Mouse (Mus musculus) left cerebral cortex, adult 8-10 months (tissue): Measurements from ENCODE around the gene Gm37240. TPM values are rescaled to one million over a fixed set of nuclear protein-coding genes. Genes with fewer than 3 reads are reported as not detected.

Experiments
- DNase-seq, 2 experiments: peaks; one replicate each; pipeline ENCODE4 v3.0.0; 2022; ENCODE audit warnings: low spot score in 2 of 2
- total RNA-seq, 4 experiments: library from RNA; stranded (reverse); gene quantifications; 2 replicates each; pipeline ENCODE4 v1.2.4; 2022

Gene Gm37240
- total RNA-seq, 4 experiments from 2014 or later, result 0.50 to 4.0 (median 1.1) TPM; not detected in 1

DNA sequence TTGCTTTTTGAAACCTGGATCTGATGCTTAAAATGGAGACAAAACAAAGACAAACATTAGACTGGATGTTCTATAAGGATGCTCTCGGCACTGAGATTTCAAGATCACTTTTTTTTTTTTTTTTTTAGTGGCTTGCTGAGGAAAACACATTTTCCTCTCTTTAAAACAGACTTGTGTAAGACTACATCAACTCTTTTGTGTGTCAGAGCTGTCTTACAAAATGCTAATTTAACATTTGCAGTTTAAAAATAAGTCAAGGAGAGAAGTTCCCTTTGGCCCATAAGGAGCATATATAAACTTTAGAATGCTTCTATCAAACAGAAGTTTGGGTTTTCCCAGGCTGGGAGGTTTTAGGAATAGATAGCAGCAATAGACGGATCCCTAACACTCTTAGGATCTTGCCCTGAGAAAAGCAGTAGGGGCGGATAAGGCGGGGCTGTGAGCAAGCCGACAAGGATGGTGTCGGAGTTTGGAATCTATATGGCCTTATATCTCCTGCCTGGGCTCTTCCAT, 739.2 kb downstream of the Gm37240 start:
- DNase-seq, result no peak

DNA sequence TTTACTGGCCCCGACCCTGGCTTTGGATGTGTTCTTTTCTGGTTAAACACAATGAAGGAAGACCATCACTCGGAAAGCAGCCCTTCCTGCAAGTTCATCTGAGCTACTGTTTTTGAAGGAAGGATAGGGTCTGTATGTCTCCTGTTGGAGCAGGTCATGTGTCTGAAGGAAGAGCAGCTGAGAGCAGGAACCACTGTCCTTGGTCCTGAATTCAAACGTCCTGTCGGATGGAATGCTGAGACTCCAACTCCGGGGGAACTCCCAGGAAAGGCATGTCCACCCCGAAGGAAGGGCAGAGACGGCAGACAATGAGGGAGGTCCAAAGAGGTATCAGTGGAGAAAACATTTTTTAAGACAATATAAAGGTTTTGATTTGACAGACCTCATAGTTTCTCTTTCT, 741.8 kb downstream of the Gm37240 start:
- no peak for DNase-seq

DNA sequence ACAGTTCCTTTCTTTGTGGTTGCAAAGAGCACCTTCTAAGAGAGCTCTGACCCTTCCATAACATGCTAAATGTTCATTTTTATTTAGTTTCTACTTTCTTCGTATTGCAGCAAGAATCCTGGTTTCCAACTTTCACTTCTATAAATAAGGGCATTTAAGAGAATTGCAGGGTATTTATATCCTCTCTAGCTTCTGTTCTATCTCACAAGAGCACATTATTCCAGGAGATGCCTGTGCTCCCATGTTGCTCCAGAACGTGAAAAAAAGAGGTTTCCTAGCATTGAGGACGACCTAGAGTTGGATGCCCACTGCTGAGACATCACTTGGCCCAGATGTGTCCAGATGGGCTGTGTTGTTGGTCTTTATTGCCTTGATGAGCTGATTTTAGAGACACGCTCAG, 742.2 kb downstream of the Gm37240 start:
- no peak for DNase-seq

DNA sequence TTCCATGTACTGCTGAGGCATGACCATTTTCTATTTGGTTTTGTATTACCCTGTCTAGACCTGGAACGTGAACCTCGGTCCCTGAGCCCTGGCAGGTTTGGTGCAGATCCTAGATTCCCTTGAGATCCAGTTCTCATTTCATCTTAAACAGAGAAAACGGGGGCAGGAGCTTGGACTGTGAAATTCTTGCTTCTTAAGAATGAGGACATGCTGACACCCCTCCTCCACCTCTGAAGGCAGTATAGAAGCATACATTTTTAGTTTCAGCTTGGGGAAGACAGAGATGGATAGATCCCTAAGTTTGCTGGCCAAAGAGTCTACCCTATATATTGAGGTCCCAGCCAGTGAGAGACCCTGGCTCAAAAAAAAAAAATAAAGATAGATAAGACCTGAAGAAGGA, 742.9 kb downstream of the Gm37240 start:
- peak in 1 of 2 experiments; percentile 52 for DNase-seq

DNA sequence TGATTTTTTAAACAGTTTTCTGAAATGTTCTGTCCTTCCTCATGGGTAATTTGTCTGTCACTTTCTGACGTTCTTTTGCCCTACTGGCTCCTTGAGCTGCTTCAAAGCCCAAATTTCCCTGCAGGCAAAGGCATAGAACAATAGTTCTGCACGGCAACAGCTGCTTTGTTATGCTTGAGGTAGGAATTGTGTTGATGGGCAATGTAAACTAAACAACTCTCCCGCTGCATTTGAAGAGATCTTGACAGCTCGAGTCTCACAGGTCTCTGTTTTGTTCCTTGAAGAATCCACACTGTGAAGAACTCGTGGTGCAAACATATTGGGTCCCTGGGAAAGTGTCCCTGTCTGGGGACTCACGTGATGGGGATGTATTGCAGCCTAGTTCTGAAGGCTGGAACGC, 746.8 kb downstream of the Gm37240 start:
- DNase-seq, result no peak

DNA sequence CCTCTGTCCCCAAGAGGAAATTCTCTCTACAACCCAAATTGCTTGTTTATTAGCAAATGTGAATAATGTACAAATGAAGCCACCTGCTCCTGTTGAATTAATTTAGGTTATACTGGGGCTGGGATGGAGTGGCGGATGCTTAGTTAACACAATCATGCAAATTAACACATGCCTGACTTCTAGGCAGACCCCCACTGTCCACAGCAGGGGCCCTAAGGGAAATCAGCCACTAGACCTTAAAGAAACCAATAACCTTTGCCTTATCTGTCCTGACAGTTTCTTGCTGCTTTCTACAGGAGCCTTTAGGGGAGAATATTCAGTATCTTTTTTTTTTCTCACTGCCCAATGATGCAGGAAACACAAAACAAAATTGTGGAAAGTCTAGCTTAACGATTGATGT, 748.9 kb downstream of the Gm37240 start:
- no peak for DNase-seq

DNA sequence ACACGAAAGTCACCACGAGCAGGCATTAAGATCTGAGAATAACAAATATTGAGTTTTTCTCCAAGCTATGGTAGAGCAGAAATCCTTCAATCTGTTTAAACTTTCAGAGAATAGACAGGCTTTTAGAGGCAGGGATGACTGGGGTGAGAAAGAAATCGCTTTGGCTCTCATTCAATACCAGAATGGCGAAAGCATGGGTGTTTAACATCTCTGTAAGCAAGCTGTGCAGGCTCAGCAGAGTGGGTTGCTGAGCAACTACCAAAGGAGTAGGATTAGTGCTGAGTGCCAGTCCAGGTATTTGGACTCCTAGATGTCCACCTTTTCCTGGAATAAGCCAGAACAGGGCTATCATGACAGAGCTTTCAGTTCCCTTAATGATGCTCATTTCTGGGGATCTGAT, 753.8 kb downstream of the Gm37240 start:
- DNase-seq, result peak in 1 of 2 experiments; percentile 55

DNA sequence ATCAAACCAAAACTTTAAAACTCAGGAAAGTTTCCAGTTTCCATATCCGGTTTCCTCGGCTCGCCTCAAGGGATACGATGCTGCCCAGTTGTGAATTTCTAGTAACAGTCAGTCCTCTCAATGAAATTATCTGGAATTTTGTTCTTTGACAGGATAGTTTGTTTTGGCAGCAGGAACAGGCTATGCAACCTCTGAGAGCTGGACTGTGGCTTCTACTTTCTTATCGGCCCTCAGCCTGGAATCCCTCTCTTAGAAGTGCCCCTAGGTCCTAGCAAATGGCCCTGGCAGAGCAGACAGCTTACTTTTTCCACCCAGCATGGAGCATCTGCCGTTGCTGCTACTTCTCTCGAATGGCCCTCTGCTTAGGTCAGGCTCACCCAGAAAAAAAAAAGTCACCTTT, 755.4 kb downstream of the Gm37240 start:
- no peak for DNase-seq

DNA sequence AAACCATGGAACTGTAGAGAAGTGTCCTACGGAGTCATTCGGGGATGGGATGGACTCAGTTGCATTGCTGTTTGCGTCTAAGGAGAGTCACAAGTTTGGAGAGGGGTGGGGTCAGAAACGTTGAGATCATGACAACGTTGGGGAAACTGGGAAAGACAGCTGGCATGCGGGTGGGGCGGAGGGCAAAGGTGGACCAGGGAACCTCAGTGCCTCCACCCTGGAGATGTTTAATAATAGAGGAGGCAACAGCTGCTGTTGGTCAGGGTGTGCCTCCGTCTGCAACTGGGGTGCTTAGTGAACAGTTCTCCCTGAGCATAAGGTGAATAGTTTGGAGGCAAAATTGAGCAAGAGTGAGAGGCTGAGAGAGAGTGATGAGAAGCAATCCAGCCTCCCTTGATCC, 758.8 kb downstream of the Gm37240 start:
- DNase-seq, result no peak

DNA sequence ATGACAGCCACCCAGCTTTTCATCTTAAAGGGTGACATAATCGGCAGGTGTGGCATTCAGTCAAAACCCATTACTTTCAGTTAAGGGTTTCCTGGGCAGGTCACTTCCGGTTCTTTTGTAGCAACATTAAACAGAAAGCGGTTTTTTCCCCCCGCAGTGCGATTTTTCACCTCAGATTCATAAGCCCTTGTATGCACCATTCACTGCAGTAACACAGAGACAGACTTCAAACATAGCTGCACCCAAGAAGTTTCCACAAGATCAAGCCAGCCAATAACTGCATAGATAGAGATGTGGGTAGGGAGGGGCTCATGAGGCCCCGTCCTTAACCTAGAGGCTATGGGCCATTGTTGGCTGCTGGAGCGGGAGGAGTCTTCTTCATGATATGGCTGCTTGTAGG, 760.3 kb downstream of the Gm37240 start:
- DNase-seq, result no peak

DNA sequence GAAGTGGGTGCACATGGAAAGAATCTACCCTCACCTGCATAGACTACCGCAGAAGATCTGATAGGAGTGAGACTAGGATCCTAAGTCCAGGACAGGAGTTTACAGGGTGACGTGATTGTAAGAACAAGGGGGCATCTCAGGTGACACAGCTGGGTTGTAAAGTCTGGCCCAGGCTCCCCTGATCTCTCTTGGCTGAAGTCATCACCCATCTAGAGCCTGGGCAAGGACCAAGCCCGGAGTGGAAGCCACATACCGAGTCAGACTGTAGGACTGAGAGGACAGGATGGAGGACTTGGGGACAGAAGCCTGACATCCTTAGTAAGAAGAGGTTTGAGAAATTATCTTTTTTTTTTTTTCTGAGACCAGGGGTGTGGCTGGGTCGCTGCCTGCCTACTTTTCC, 761.8 kb downstream of the Gm37240 start:
- no peak for DNase-seq

DNA sequence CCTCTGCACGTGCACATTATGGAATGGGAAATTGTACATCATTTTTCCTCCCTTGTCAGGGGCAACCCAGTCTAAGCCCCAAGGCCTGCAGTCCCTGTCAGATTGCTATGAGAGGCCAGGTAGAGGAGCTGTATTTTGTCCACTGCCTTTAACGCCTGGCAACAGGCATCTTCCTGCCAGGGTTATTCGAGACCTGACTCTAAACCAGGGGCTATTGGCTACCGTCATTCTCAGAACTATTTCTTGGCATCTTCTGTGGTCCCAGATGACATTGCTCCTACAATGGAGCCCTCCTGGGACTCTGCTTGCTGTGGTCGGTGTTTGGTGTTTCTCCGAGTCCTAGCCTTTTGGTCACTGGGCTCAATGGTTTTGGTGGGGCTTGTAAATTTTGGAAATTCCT, 762.4 kb downstream of the Gm37240 start:
- DNase-seq, result no peak

DNA sequence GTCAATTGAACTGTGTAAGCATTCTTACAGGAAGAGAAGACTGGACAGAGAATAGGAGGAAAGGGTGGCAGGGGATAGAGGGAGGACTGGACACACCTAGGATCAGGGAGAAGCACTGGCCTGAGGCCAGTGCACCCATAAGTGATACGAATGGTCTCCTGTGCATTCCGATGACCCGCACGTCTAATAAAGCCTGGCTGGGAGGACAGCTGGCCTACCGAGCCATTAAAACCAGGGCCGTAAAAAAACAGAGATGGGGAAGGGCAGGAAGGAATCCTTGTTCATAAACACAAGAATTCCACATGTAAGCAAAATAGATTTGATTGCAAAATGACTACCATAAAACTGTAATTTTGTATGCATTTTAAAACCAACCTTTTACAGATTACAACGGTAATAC, 762.9 kb downstream of the Gm37240 start:
- no peak for DNase-seq

DNA sequence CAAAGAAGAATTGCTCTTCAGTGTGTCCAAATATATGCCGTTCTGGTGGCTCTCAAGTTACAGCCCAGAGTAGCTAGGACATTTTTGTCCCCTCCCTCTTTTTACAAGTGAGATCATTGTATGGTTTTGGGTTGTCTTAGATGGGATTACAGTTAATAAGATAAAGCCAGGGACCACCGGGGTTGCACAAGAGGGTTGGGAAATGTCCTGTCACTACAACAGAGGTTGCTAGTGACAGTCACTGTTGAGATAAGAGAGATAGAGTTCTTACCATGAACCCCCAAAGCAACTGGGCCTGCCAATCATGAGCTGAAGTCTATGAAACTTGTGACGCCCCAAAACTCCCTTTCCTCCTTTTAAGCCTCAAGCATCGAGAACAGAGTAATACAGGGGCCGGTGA, 769.6 kb downstream of the Gm37240 start:
- DNase-seq, result no peak

DNA sequence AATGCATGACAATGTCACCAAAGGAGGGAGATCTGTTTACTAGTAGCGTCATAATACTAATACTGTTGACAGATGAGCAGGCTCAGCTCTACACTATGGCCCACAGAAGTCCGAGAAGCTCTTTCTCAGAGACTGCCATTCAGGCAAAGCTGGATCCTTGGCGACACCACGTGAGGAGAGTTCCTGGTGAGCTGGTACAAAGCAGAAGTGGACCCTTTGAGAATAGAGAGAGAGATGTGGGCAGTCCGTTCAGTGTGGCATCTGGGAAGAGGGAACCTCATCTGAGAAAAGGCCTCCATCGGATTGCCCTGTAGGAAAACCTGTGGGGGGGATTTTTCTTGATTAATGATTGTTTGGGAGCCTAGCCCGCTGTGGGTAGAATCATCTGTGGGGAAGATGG, 770.3 kb downstream of the Gm37240 start:
- no peak for DNase-seq

DNA sequence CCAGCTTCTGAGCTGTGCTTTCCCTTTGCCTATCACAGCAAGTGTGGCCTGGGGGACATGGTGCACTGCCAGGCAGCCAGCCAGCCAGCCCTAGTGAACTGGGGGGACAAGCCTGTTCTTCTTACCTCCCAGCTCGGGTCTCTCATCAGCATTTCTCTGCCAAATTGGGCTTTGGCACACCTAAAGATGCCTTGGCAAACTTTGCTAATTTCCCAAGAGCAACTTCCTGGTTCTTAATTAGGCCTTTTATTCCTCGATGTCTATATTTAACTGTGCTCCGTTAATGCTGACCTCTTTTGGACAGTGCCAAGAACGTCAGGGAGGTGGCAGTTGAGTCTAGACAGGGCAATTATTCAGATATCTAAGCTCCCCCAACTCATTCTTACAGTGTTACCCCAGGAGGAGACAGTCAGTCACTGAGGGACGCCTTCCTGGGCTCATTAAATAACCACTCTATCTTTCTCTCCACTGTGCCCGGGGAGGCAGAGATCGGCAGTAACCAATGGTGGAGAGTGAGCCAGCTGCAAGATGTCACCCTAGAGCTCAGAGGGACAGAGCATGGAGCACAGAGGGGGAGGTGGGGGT, 771.3 kb downstream of the Gm37240 start:
- DNase-seq, result peak in 1 of 2 experiments; percentile 45

DNA sequence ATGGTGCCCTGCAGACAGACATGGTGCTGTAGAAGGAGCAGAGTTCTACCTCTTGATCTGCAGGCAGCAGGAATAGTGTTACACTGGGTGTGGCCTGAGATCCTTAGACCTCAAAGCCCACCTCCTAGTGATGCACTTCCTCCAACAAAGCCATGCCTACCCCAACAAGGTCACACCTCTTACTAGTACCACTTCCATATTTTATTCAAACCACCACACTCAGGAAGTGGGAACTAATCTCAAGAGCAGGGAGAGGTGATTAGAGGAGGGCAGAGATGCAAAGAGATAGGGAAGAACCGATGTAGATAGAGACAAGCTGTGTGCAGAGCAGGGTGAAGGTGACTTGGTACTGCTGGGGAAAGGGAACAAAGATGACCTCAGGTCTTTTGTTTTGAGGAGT, 773.8 kb downstream of the Gm37240 start:
- no peak for DNase-seq

DNA sequence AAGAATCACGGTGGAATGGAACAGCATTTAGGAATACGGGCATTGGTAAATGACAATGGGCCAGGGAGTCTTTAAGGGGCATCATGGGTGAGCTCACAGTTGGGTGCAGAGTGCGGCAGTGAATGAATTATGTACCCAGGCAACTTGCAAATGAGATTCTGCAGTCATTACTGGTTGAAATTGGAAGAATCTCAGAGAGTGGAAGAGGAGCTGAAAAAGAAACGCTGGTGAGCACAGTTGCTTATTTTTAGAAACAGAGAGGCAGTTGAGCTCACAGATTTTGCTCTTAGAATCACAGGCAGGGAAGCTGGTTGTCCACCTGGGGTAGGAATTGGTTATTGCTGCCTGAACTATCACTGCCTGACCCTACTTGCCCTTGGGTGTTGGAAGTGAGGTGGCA, 776.6 kb downstream of the Gm37240 start:
- peak in 1 of 2 experiments; percentile 18 for DNase-seq

DNA sequence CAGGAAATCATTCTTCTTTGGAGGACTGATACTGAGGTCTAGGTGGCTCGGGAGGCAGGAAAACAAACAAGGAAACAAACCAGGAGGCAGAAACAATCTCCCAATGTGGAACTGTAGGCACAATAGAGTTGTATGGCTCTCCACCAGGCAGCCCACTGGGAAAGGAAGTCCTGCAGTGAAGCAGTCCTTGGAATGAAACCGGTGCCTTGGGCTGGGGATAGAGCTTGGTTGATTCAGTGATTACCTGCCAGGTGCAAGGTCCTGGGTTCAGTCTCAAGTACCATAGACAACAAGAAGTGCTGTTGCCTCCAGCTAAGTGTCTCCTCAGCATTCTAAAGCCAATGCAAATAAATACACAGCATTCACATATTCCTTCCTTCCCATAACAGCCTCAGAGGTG, 778.1 kb downstream of the Gm37240 start:
- DNase-seq, result no peak

DNA sequence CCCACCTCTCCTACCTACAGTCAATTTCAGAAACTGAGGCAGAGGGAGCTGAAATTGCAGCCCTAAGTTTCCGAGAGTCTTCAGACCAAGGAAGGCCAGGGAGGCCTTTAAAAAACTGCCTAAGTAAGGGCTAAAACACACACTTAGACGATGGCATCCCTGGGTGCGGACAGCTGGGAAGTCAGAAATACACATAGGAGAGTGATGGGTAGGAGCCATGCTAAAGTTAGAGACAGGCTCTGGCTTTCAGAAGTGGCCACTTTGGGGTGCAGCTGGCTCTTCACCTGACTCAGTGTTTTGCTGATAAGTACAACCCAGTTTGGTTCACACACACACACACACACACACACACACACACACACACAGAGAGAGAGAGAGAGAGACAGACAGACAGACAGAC, 778.9 kb downstream of the Gm37240 start:
- DNase-seq, result peak in 1 of 2 experiments; percentile 36

DNA sequence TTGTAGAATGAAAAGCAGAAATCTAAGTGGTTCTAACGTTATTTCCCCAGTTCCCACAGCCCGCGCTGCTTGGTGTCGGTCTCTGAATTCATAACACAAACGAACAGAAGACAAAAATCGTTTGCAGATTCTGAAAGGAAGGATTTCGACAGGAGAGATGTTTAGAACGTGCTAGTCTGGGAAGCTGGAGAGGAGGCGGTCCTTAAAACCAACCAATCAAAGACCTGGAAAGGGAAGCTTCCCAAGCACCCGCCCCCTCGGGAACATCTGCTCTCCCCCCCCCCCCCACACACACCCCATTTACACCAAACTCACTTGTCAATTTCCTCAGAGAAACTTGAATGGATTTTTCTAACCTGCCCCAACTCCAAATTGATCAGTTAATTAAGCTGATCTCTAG, 780.4 kb downstream of the Gm37240 start:
- DNase-seq, result no peak

DNA sequence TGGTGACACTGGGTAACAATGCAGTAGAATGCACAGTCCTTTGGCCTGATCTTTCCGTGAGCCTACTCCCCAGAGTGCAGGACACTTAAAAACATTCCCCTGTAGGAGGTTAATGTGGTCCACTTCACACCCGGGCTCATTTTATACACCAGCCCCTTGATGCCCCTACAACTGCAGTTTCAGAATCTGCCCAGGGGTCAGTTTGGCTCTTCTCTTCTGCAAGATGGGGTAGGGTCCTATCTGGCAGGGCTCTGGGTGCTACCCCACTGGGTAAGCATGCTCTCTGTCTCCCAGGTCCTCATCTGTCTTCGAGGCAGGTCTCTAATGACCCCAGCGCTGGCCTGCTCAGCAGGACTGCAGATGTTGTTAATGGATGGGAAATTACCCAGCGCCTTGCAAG, 783.0 kb downstream of the Gm37240 start:
- no peak for DNase-seq

DNA sequence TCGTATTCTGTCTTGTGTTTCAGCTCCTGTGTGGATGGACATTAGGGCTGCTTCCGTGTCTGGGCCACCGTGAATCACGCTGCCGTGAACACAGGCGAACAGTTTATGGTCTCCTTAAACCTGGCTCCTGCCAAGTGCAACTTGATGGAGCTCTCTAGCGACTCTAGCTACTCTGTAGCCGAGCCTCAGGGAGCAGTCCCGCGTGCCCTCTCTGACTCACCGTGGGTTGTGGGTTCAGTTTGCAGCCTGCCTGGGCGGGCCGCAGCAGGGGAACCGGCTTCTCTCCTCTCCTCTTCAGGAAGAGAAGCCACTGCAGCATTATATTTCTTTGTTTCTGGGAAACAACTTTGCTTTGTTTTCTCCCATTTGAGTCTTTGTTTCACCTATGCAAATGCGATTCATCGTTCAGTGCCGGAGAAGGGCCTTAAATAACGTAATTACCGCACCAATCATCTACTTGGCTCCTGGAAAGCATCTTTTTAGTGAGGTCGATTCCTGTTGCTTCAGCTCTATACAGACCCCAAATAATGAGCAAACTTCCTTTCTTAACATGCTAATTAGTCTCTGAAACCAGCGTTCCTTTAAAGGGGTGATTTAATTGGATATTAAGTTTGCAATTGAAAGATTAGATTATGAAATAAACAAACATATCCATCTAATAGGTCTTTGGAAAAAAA, 806.3 kb downstream of the Gm37240 start:
- no peak for DNase-seq
